Mouse (Mus musculus): ENCODE measurements around the gene Camk2b.

DNA sequence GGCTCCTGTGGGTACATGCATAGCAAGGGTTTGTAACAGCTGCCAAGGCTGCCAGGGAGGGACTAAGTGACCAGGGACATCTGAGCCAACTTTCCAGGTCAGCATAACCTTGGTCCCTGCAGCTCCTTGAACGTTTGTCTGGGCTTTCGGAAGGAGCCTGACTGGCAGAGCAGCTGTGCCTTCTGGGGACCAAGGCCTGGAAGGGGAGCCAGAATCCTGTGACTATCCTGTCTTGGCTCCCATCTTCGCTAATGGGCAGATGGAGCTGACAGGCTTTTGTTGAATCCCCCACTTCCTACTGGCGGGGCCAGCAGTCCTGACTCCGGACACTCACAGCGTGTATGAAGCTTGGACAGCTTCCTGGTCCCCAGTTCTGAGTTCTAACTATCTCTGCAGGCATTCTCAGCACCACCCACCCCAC, 51.1 kb downstream of the Camk2b start:
- TF ChIP-seq CTCF (IDR thresholded peaks at IDR 0.05; ENCODE audit: control insufficient read depth, insufficient read depth, insufficient replicate concordance, low read depth, low read length) = no peak
- no peak for TF ChIP-seq POLR2A (IDR thresholded peaks at IDR 0.05; ENCODE audit: control insufficient read depth, low read depth, low read length)
